Mouse (Mus musculus) heart, postnatal 0 days (tissue): ENCODE measurements around the gene Sox13. TPM values are rescaled to one million over a fixed set of nuclear protein-coding genes. Genes with fewer than 3 reads are reported as not detected.

Source experiments
- ATAC-seq: fragments of 200-750 bp; cut with Nextera tagmentation; 2 replicates; pipeline ENCODE4 v1.8.0; 2017; ENCODE audit warnings: low read depth, moderate number of reproducible peaks, moderate library complexity; ENCODE audit not compliant: insufficient read depth
- DNase-seq: peaks from one replicate; pipeline ENCODE4 v3.0.0-alpha.2; 2016; ENCODE audit warnings: low spot score
- H3K27ac ChIP-seq: fragments of 300-500 bp; sonication (generic); 2 replicates; pipeline ENCODE4 v1.5.1; 2014; ENCODE audit warnings: low read depth, mild to moderate bottlenecking
- H3K27me3 ChIP-seq: fragments of 300-500 bp; sonication (generic); 2 replicates; pipeline ENCODE4 v1.6.1; 2014; ENCODE audit warnings: low read length, mixed read lengths; ENCODE audit not compliant: control insufficient read depth, insufficient read depth
- H3K36me3 ChIP-seq: fragments of 300-500 bp; sonication (generic); replicated peaks from 2 replicates; pipeline ENCODE4 v1.6.1; 2014; ENCODE audit warnings: low read length, mixed read lengths; ENCODE audit not compliant: control insufficient read depth, insufficient read depth
- H3K4me1 ChIP-seq: fragments of 300-500 bp; sonication (generic); 2 replicates; pipeline ENCODE4 v1.6.1; 2014; ENCODE audit warnings: antibody characterized with exemption; ENCODE audit not compliant: control insufficient read depth, insufficient read depth
- H3K4me2 ChIP-seq: fragments of 300-500 bp; sonication (generic); 2 replicates; pipeline ENCODE4 v1.6.1; 2014; ENCODE audit warnings: low read depth, mild to moderate bottlenecking, low read length, moderate library complexity
- H3K4me3 ChIP-seq: fragments of 300-500 bp; sonication (generic); 2 replicates; pipeline ENCODE4 v1.5.1; 2014; ENCODE audit warnings: low read depth, low read length
- H3K9ac ChIP-seq: fragments of 300-500 bp; sonication (generic); replicated peaks from 2 replicates; pipeline ENCODE4 v1.6.1; 2014; ENCODE audit warnings: low read depth, low read length, mixed read lengths
- H3K9me3 ChIP-seq: fragments of 300-500 bp; sonication (generic); replicated peaks from 2 replicates; pipeline ENCODE4 v1.6.1; 2016; ENCODE audit warnings: low read length; ENCODE audit not compliant: control insufficient read depth
- CTCF ChIP-seq: IDR thresholded peaks from 2 replicates; pipeline ENCODE4 v1.5.1; 2016; ENCODE audit warnings: antibody characterized with exemption, control low read depth, low read depth
- EP300 ChIP-seq: IDR thresholded peaks from 2 replicates; pipeline ENCODE4 v1.6.1; 2016; ENCODE audit warnings: antibody characterized with exemption, low read depth
- WGBS: fragments of 180-500 bp; shearing (Covaris S2); extraction: QIAGEN DNeasy Blood & Tissue Kit; methylation state at CpG from one replicate; pipeline ENCODE4 v1.1.7; 2014; 5-methylcytosine and 5-hydroxymethylcytosine counted together
- polyA plus RNA-seq: library from polyadenylated mRNA; unstranded; fragments of >200 nt; fragmentation: Nextera tagmentation; extraction: Ambion mirVana; gene quantifications from 2 replicates; pipeline ENCODE4 v1.2.1, GENCODE M21; 2015
- total RNA-seq: library from RNA; depleted of rRNA; stranded (reverse); fragments of >200 nt; gene quantifications from 2 replicates; pipeline ENCODE4 v1.2.3, GENCODE M21; 2014; ENCODE audit warnings: low replicate concordance

Gene Sox13
- total and polyA plus RNA-seq, 2 experiments from 2014 or later, result 3.3 to 8.5 TPM

DNA sequence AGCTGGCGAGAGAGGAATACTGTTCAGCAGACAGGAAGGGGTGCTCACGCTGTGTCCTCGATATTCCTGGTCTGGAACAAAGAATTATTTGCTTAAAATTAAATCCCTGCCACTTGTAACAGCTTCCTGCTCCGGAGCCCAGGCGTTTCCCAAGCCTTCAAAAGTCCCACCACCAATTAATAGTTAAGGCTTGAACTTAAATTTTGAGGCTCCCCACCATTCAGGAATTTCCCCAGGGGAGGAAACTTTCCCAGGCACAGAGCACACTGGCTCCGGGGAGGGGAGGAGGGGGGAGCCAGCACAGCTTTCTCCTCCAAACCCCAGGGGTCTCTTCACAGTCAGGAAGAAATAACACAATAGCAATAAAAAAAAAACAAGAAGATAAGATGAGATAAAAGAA, 44.6 kb upstream of the Sox13 start:
- DNase-seq (no peak), ATAC-seq (no peak)
- Histone ChIP-seq H3K36me3 (no peaks in the 10 kb centered on the region), H3K4me1 (peaks cover 5% of the 10 kb centered on the region), H3K4me2 (no peak overlapping the region), H3K27ac (0 out of 2 replicates have a peak overlapping the region, but pooled peaks have one; percentile 25), H3K27me3 (no peaks in the 10 kb centered on the region), H3K9me3 (no peaks in the 10 kb centered on the region), H3K9ac (no peak overlapping the region), H3K4me3 (no peak overlapping the region)
- WGBS, result 48% methylated on average over 6 of the region's 6 CpGs
- TF ChIP-seq EP300 (no peak), CTCF (no peak)

DNA sequence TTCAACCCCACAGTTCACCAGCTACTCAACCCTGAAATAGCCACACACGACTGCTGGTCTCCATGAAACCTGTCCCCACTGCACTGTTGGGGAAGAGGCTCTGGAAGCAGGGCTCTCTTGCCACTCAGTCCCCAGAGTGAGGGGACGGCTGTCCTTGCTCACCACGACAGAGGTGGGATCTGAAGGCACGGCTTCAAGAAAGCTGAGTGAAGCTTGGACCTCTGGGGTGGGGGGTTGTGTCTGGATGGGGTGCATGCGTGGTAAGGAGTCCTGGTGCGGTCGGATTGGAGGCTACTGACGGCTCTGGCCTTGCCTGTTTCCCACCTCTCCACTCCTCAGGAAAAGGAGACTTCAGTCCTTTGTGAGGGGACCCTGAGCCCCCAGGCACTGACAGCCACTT, 43.7 kb upstream of the Sox13 start:
- H3K27me3 ChIP-seq, result no peaks in the 10 kb centered on the region
- no peak for ATAC-seq
- no peak for DNase-seq
- no peak overlapping the region for H3K4me2 ChIP-seq
- H3K9ac ChIP-seq, result no peak overlapping the region
- H3K9me3 ChIP-seq, result no peaks in the 10 kb centered on the region
- no peaks in the 10 kb centered on the region for H3K36me3 ChIP-seq
- no peak overlapping the region for H3K27ac ChIP-seq
- TF ChIP-seq CTCF, result no peak
- no peak overlapping the region for H3K4me3 ChIP-seq
- peaks cover 5% of the 10 kb centered on the region for H3K4me1 ChIP-seq
- 65% methylated on average over 8 of the region's 8 CpGs for WGBS

DNA sequence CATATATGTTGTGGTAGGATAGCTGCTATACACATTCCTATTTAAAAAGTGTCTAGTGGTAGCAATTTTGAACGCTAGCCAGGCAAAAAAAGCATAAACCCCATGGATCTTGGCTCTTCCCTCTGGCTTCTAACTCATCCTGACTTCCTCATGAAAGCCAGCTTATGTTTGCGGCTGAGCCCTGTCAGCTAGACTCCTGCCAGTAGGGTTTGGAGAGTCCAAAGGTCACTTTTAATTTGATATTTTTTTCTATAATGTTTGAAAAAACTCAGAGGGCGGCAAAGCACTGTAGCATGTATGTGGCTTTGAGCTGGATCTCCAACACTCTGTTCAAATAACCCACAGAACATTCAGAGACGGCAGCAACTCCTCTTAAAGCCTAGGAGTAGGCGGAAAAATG, 39.0 kb upstream of the Sox13 start:
- WGBS, result 87% methylated on average over 5 of the region's 5 CpGs
- Histone ChIP-seq H3K36me3 (no peaks in the 10 kb centered on the region), H3K4me1 (no peaks in the 10 kb centered on the region; the same call in 1 of the 2 replicates), H3K4me2 (no peak overlapping the region), H3K9me3 (no peaks in the 10 kb centered on the region), H3K27ac (no peak overlapping the region), H3K4me3 (no peak overlapping the region), H3K9ac (no peak overlapping the region), H3K27me3 (no peaks in the 10 kb centered on the region)
- TF ChIP-seq CTCF (no peak), EP300 (no peak)
- ATAC-seq (no peak), DNase-seq (no peak)

DNA sequence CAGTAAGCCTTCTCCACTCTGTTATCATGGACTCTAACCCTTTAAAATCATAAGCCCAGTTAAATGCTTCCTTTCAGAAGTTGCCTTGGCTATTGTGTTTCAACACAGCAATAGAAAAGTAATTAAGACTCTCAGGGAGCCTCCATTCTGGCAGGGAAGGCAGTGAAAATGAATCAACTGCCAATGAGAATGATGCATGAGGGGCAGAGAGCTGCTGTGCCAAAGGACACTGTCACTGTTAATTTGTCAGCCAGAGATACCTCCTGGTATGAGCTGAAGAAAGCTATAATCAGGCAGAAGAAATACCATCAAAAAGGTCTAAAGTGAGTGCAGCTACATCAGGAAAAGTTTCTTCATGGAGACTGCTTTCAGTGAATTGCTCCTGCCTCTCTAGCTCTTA, 36.8 kb upstream of the Sox13 start:
- Histone ChIP-seq H3K9me3 (no peaks in the 10 kb centered on the region), H3K27ac (no peak overlapping the region), H3K27me3 (no peaks in the 10 kb centered on the region), H3K9ac (no peak overlapping the region), H3K4me1 (no peaks in the 10 kb centered on the region; the same call in 1 of the 2 replicates), H3K4me3 (no peak overlapping the region), H3K36me3 (no peaks in the 10 kb centered on the region), H3K4me2 (no peak overlapping the region)
- DNase-seq (no peak), ATAC-seq (no peak)
- TF ChIP-seq EP300, result no peak
- TF ChIP-seq CTCF, result no peak

DNA sequence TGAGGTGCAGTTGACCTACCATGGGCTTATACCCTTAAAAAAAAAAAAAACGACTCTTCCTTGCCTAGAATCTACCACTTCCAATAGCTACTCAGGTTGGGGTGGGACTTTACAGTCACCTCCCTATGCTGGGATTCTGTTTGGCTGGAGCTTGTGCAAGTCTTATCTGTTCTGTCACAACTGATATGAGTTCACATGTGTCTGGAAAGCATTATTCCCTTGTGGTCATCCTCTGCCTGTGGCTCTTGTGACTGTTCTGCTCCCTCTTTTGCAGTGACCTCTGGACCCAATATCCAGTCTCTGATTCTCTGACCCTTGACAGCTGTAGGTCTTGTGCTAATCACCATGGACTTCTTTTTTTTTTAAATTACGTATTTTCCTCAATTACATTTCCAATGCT, 31.9 kb upstream of the Sox13 start:
- H3K4me2 ChIP-seq, result no peak overlapping the region
- TF ChIP-seq CTCF, result no peak
- no peak for TF ChIP-seq EP300
- H3K4me1 ChIP-seq, result 0 out of 2 replicates have a peak, but pooled peaks cover 3% of the 10 kb centered on the region
- no peak overlapping the region for H3K27ac ChIP-seq
- DNase-seq, result no peak
- no peak overlapping the region for H3K9ac ChIP-seq
- no peak overlapping the region for H3K4me3 ChIP-seq
- H3K9me3 ChIP-seq, result no peaks in the 10 kb centered on the region
- no peak for ATAC-seq
- 41% methylated on average over 2 of the region's 2 CpGs for WGBS
- no peaks in the 10 kb centered on the region for H3K27me3 ChIP-seq
- no peaks in the 10 kb centered on the region for H3K36me3 ChIP-seq

DNA sequence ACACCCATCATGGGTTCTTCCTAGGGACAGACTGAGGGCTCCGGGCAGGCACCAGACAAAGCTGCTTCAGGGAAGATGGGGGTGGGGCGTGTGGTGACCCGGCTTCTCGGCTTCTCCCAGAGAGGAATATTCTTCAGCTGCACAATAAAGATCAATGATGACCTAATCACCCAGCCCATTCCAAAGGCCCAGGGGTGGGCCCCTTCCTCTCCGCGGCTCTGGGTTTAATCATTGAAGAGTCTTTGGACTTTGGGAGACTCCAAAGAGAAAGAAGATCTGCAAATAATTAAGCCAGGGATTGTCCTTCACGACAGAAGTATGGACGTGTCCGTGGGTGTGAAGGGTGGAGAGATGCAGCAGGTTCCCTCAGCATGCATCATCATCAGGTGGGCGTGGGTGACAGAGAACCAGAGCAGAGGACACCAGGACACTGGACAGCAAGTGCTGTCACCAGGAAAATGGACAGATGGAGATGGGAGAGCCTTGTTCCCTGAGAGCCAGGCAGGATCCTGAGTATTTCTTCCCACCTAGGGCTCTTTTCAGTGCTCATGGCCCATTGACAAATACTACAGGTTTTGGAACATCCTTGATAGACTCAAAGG, 28.5 kb upstream of the Sox13 start:
- DNase-seq (no peak), ATAC-seq (peak; percentile 25; the same call in 1 of the 2 replicates)
- Histone ChIP-seq H3K36me3 (no peaks in the 10 kb centered on the region), H3K9me3 (no peaks in the 10 kb centered on the region), H3K27me3 (no peaks in the 10 kb centered on the region), H3K27ac (peak overlapping the region; percentile 78), H3K4me3 (no peak overlapping the region), H3K4me1 (0 out of 2 replicates have a peak, but pooled peaks cover 3% of the 10 kb centered on the region), H3K9ac (no peak overlapping the region), H3K4me2 (no peak overlapping the region)
- no peak for TF ChIP-seq CTCF
- no peak for TF ChIP-seq EP300
- 57% methylated on average over 10 of the region's 10 CpGs for WGBS
